Mouse (Mus musculus): Measurements from ENCODE around the gene Hmgcll1.
"Not testable (repeated sequence)": the region's sequence is repeated elsewhere in the genome, so short reads cannot be mapped to it uniquely, and the experiment has no call there.

Gene Hmgcll1

GRCm38 (mm10) chr9:76061492-76061891, 46.8 kb downstream of the Hmgcll1 start:
- DNase-seq = no peak

- no peak for DNase-seq
These were observed 49.5 kb downstream of the Hmgcll1 start for GRCm38 (mm10) chr9:76064164-76064563.

DNA sequence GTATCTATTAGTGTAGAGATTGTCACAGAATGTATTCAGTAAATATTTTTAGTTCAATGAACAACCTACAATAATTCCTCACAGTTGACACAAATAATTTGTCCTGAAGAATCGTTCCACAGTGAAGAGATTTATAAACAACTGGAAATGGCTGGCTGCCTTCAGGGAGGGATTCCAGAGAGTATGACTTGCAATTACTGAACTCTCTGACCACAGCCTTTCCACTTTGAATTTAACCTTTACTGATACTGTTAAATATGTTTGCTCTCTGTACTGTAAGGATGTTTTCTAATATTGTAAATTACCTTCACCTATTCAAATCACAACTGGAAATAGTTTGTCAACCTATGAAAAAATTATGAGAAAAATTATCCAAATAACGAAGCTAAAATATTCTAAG, 76.9 kb downstream of the Hmgcll1 start:
- DNase-seq = no peak

DNA sequence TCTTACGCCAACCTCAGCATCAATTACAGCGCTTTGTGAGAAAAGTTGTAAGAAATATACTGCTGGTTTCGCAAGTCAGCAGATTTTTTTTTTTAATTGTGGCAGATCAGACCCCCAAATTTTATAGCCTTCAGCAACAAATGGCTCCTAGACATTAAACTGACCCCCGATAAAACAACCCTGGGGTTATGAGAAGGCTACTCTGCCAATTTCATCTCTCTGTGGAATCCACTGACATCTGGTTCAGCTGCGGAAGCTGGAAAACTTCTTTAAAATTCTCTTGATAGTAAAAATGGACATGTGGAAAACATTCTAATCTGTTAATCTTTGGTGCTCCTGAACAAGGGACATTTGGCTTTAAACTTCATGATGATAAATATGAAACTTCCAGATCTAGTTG, 82.6 kb downstream of the Hmgcll1 start:
- no peak for DNase-seq

- DNase-seq = no peak
These were observed 85.3 kb downstream of the Hmgcll1 start for GRCm38 (mm10) chr9:76099981-76100380.

DNA sequence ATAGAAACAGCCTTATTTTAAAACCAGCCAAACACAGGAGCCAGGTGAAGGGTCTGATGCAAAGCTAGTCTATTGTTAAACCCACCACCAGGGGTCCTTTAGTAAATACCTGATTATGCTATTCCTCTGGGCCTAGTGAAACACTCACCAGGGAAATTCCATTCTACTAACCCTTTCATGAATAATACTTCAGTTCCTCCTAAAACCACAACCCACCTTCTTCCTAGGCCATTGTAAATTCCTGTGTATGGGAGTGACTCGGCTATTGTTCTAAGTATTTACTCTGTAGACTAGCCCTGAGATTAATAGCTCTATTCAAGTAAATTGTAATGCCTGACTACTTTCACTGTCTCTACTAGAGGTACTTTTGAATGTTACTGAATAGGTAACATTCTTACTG, 89.8 kb downstream of the Hmgcll1 start:
- not testable (repeated sequence) for DNase-seq

DNA sequence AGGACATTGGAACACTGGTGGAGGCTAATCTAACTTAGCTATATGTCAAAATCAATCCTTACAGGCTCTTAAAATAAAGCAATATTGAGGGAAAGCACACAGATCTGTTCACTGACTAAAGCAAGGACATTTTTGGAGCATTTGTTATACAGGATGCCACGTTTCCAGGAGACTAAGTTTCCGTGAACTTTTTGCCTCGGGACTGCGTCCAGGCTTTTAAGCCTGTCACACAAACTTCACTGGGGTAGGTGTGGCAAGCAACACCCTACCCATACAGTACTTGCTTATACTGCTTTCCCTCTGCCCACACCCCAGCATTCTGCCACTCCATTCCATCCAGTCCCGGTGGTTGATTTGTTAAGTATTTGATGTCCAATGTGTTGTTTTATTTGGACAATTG, 90.2 kb downstream of the Hmgcll1 start:
- no peak for DNase-seq

DNA sequence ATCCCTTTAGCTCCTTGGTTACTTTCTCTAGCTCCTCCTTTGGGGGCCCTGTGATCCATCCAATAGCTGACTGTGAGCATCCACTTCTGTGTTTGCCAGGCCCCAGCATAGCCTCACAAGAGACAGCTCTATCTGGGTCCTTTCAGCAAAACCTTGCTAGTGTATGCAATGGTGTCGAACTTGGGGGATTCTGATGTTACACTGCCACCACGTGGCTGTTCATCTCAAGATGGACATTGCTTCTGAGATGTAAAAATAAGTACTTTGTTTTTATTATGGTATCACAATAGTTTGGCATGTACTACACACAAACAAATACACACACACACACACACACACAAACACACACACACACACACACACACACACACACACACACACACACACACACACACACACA, 108.2 kb downstream of the Hmgcll1 start:
- peak in 1 of 2 experiments; percentile 11 for DNase-seq

- DNase-seq = no peak
These were observed 109.6 kb downstream of the Hmgcll1 start for GRCm38 (mm10) chr9:76124249-76124648.

DNA sequence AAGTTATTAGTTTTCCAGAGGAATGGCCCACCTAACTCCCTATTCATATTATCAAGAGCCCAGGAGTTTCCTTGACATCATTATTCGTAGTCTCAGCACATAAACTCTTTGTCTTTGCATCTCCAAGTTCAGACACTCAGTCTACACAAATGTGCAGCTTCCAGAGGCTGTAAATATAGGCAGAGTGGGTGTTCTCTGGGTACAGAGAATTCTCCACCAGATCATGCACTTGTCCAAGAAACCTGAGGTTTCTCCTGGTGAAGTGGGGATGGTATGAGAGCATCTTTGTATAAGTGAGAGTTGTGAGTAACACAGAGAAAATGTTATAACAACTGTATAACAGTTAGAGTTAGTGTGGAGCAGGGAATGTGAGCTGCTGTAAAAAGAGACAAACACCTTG, 114.7 kb downstream of the Hmgcll1 start:
- DNase-seq = no peak

GRCm38 (mm10) chr9:76134042-76134441, 119.4 kb downstream of the Hmgcll1 start:
- DNase-seq = no peak

GRCm38 (mm10) chr9:76138378-76139109, 123.9 kb downstream of the Hmgcll1 start:
- DNase-seq = no peak

GRCm38 (mm10) chr9:76145593-76145992, 130.9 kb downstream of the Hmgcll1 start:
- DNase-seq = no peak

- DNase-seq = no peak
These were observed 147.8 kb downstream of the Hmgcll1 start for GRCm38 (mm10) chr9:76162446-76162845.

DNA sequence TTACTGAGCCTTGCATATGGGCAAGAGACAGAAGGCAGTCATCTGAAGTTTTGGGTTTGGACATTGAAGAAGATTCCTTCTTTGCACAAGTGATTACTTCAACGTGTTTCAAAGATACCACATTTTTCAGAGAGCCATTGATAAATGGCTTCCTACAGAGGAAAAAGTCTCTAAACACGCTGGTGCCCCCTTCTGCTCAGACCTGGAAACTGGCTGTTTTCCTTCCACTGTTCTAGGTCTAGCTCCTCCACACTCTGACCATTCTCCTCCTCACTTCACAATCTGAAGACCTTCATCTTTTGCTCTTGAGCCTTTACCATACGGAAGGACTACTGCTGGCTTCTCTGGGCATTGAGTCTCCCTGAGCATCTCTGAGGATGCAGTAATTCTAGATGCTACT, 153.7 kb downstream of the Hmgcll1 start:
- no peak for DNase-seq

GRCm38 (mm10) chr9:76172686-76173295, 158.1 kb downstream of the Hmgcll1 start:
- no peak for DNase-seq

GRCm38 (mm10) chr9:76179221-76179620, 164.6 kb downstream of the Hmgcll1 start:
- no peak for DNase-seq

Data from spleen, adult 18-20 months (tissue).